Mouse (Mus musculus) liver, embryonic 15.5 days (tissue): ENCODE measurements around the gene Pld1. TPM values are rescaled to one million over a fixed set of nuclear protein-coding genes. Genes with fewer than 3 reads are reported as not detected.
"Not testable (repeated sequence)": the region's sequence is repeated elsewhere in the genome, so short reads cannot be mapped to it uniquely, and the experiment has no call there.

Experiments
- ATAC-seq: fragments of 200-750 bp; cut with Nextera tagmentation; 2 replicates; pipeline ENCODE4 v1.8.0; 2017; ENCODE audit warnings: moderate number of reproducible peaks, mild to moderate bottlenecking, moderate library complexity; ENCODE audit not compliant: insufficient read depth
- H3K27ac ChIP-seq: fragments of 300-500 bp; sonication (generic); replicated peaks from 2 replicates; pipeline ENCODE4 v1.5.1; 2015; ENCODE audit warnings: mild to moderate bottlenecking, inconsistent platforms
- H3K27me3 ChIP-seq: fragments of 300-500 bp; sonication (generic); 2 replicates; pipeline ENCODE4 v1.6.1; 2015; ENCODE audit warnings: mild to moderate bottlenecking, inconsistent platforms
- H3K36me3 ChIP-seq: fragments of 300-500 bp; sonication (generic); replicated peaks from 2 replicates; pipeline ENCODE4 v1.6.1; 2015; ENCODE audit warnings: moderate library complexity, mild to moderate bottlenecking, inconsistent platforms
- H3K4me1 ChIP-seq: fragments of 300-500 bp; sonication (generic); replicated peaks from 2 replicates; pipeline ENCODE4 v1.6.1; 2015; ENCODE audit warnings: inconsistent platforms
- H3K4me2 ChIP-seq: fragments of 300-500 bp; sonication (generic); 2 replicates; pipeline ENCODE4 v1.6.1; 2015; ENCODE audit warnings: moderate library complexity, mild to moderate bottlenecking, inconsistent platforms
- H3K4me3 ChIP-seq: fragments of 300-500 bp; sonication (generic); replicated peaks from 2 replicates; pipeline ENCODE4 v1.5.1; 2015; ENCODE audit warnings: mild to moderate bottlenecking, inconsistent platforms
- H3K9ac ChIP-seq: fragments of 300-500 bp; sonication (generic); 2 replicates; pipeline ENCODE4 v1.6.1; 2015; ENCODE audit warnings: moderate library complexity, mild to moderate bottlenecking, inconsistent platforms
- H3K9me3 ChIP-seq: fragments of 300-500 bp; sonication (generic); replicated peaks from 2 replicates; pipeline ENCODE4 v1.6.1; 2016; ENCODE audit warnings: inconsistent platforms
- WGBS: fragments of 180-500 bp; shearing (Covaris S2); methylation state at CpG from one replicate; pipeline ENCODE4 v1.1.7; 2015; ENCODE audit warnings: mixed read lengths; ENCODE audit not compliant: insufficient replicate concordance; 5-methylcytosine and 5-hydroxymethylcytosine counted together
- polyA plus RNA-seq: library from polyadenylated mRNA; unstranded; fragments of >200 nt; fragmentation: Nextera tagmentation; extraction: Ambion mirVana; gene quantifications from 2 replicates; pipeline ENCODE4 v1.2.1, GENCODE M21; 2015

Pld1 gene
- polyA plus RNA-seq, 1 experiment from 2014 or later, result 4.7 TPM

DNA sequence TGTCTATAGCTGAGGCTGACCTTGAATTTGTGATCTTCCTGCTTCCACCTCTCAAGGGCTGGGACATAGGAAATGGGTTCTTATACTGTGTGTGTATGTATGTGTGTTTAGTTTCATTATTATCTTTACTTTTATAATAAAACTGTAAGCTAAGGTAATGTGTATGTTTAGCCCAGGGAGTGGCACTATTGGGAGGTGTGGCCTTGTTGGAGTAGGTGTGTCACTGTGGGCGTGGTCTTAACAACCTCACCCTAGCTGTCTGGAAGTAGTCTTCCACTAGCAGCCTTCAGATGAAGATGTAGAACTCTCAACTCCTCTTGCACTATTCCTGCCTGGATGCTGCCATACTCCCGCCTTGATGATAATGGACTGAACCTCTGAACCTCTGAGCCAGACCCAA is 6.9 kb downstream of the Pld1 start:
- not testable (repeated sequence) for H3K9ac ChIP-seq, H3K27me3 ChIP-seq, H3K4me2 ChIP-seq, H3K4me1 ChIP-seq, H3K36me3 ChIP-seq, H3K4me3 ChIP-seq, H3K27ac ChIP-seq, H3K9me3 ChIP-seq, ATAC-seq
- 52% methylated on average over 2 of the region's 2 CpGs for WGBS

DNA sequence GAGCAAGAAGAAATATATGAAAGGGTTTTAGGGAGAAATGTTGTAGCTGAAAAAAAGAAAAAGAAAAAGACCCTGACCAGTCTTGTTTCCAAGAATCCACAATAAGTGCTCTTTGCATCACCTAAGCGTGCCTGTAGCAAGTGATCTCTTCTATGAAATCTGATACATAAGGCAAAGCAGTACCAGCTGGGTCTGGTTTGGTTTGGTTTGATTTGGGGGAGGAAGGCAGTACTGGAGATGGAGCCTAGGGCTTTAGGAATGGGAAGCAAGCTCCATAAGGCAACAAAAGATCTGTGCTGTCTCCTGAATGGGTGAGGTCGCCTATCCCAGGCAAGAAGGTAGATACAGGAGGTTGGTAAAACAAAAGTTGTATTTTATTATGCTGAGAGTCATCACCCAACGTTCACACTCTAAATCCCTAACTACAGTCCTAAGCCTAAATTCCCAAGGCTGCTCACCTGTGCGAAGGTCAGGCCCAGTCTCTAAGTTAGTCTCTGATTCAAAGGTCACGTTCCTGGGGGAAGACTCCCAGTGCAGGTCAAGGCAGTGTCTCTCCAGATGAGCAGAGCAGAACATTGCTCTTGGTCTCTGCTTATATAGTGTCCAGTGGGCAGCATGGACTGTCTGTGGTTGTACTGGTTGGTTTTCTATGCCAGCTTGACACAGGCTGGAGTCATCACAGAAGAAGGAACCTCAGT is 10.8 kb downstream of the Pld1 start:
- Histone ChIP-seq H3K27ac (no peak overlapping the region), H3K4me1 (no peaks in the 10 kb centered on the region), H3K36me3 (no peaks in the 10 kb centered on the region), H3K4me2 (no peak overlapping the region), H3K27me3 (no peaks in the 10 kb centered on the region), H3K9ac (no peak overlapping the region), H3K9me3 (no peaks in the 10 kb centered on the region), H3K4me3 (no peak overlapping the region)
- WGBS, result 58% methylated on average over 5 of the region's 5 CpGs
- ATAC-seq, result no peak

DNA sequence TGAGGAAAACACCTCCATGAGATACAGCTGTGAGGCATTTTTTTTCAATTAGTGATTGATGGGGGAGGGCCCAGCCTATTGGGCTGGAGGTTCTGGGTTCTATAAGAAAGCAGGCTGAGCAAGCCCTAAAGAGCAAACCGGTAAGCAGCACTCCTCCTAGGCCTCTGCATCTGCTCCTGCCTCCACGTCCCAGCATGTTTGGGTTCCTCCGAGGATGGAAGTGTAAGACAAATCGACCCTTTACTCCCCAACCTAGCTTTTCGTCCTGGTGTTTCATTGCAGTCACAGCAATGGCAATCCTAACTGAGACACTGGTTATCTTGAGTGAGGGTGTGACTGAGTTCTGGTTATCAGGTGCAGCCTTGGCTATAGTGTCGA is 11.4 kb downstream of the Pld1 start:
- no peaks in the 10 kb centered on the region for H3K36me3 ChIP-seq
- ATAC-seq, result no peak

DNA sequence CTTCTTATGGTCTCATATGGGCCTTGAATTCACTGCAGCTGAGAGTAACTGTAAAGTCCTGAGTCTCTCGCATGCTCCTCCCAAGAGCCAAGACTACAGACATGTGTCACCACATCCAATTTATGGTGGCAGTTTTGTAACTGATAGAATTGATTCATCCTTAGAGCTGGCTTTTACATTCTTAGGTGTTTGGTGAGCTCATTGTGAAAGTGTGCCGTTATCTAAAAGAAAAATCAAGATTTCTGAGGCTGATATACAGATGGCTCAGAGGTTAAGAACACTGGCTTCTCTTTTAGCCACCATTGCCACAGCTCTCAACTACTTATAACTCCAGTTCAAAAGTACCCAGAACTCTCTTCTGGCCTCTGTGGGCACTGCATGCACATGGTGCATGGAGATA is 12.2 kb downstream of the Pld1 start:
- ATAC-seq, result no peak
- no peaks in the 10 kb centered on the region for H3K4me1 ChIP-seq
- no peaks in the 10 kb centered on the region for H3K27me3 ChIP-seq
- no peak overlapping the region for H3K27ac ChIP-seq
- H3K9me3 ChIP-seq, result no peaks in the 10 kb centered on the region
- H3K4me3 ChIP-seq, result no peak overlapping the region
- no peak overlapping the region for H3K4me2 ChIP-seq
- H3K36me3 ChIP-seq, result no peaks in the 10 kb centered on the region
- 64% methylated on average over 2 of the region's 2 CpGs for WGBS
- no peak overlapping the region for H3K9ac ChIP-seq

More for the DNA sequence above, 11.4 kb downstream of the Pld1 start:
- Histone ChIP-seq H3K4me2 (no peak overlapping the region), H3K27me3 (no peaks in the 10 kb centered on the region), H3K4me3 (no peak overlapping the region), H3K9me3 (no peaks in the 10 kb centered on the region), H3K4me1 (no peaks in the 10 kb centered on the region), H3K27ac (no peak overlapping the region), H3K9ac (no peak overlapping the region)
- 47% methylated on average over 6 of the region's 6 CpGs for WGBS

DNA sequence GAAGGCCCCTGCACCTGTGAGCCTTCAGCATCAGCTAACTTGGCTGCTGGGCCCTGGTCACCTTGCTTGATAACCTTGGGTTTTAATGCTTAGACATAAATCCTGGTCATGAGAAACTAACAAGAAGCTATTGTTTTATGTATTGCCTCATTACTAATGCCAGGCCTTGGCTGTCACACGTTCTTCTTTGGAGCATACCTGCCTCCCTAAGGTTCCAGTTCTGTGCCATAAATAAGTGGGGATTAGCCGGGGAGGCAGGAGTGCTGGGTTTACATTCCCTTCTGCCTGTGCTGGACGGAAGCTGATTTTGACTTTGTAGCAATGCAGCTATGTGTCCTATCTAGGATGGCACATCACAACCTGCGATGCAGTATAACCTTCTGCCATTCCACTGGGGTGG is 13.2 kb downstream of the Pld1 start:
- Histone ChIP-seq H3K4me3 (no peak overlapping the region), H3K9me3 (no peaks in the 10 kb centered on the region), H3K27ac (no peak overlapping the region), H3K4me2 (no peak overlapping the region), H3K36me3 (no peaks in the 10 kb centered on the region), H3K27me3 (no peaks in the 10 kb centered on the region), H3K4me1 (no peaks in the 10 kb centered on the region), H3K9ac (no peak overlapping the region)
- no peak for ATAC-seq
- WGBS, result 66% methylated on average over 4 of the region's 4 CpGs

DNA sequence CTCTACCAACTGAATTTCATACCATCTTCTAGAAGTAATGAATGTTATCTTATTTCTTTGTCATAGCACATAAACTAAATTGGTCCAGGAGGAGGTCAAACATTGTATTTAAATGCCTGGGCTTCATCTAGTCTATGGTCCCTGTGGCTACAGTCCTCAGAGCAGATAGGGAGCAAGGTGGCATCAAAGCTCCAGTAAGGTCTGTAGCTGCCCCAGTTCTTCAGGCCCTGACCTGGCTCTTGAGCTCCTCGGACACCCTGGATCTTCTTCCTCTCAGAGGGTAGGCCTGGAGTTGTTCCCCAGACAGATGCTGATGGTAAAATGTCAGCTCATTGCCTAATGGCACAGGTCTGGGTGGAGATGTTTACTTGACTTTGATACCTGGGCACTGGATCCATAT is 17.5 kb downstream of the Pld1 start:
- Histone ChIP-seq H3K36me3 (no peaks in the 10 kb centered on the region), H3K27me3 (no peaks in the 10 kb centered on the region), H3K4me3 (no peak overlapping the region), H3K4me1 (no peaks in the 10 kb centered on the region), H3K27ac (no peak overlapping the region), H3K9ac (no peak overlapping the region), H3K4me2 (no peak overlapping the region), H3K9me3 (no peaks in the 10 kb centered on the region)
- 46% methylated on average over 1 of the region's 1 CpGs for WGBS
- ATAC-seq, result no peak

DNA sequence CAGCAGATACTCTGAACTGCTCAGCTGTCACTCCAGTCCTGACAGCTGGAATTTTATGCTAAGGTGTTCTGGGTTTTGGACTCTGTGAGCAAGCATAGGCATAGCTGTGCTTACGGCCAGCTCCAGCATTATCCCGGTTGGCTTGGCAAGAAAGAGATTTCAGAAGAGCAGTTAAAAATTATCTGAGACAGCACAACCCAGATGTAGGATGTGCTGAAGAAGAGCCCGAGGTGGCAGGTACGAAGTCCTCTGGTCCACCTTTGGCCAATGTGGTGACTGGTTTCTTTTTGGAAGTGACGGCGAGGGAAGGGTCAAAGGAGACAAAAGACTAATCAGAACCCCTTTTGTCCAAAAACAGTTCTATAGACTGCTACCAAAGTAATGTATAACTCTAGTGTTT is 20.7 kb downstream of the Pld1 start:
- H3K4me3 ChIP-seq, result no peak overlapping the region
- H3K27ac ChIP-seq, result no peak overlapping the region
- WGBS, result 67% methylated on average over 6 of the region's 6 CpGs
- ATAC-seq, result no peak
- no peaks in the 10 kb centered on the region for H3K4me1 ChIP-seq
- H3K9ac ChIP-seq, result no peak overlapping the region
- H3K4me2 ChIP-seq, result no peak overlapping the region
- H3K36me3 ChIP-seq, result no peaks in the 10 kb centered on the region
- no peaks in the 10 kb centered on the region for H3K9me3 ChIP-seq
- no peaks in the 10 kb centered on the region for H3K27me3 ChIP-seq

DNA sequence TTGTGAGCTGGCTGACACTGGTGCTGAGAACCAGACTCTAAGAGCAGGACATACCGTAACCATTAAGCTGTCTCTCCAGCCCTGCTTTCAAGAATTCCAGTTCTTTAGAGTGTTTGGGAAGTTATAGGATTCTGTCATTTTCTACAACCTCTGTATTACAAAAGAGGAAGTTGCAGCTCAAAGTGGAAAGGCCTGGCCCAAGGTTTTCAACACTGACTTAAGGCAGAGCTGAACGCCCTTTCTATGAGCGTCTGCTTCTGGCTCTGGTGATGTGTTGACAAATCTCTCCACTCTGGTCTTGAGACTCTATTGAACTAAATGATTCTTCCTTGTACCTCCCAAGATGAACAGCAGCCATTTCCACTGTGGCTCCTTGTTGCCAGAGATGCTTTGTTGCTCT is 22.7 kb downstream of the Pld1 start:
- no peak for ATAC-seq
- Histone ChIP-seq H3K4me3 (no peak overlapping the region), H3K9ac (no peak overlapping the region), H3K36me3 (no peaks in the 10 kb centered on the region), H3K4me1 (no peaks in the 10 kb centered on the region), H3K27me3 (no peaks in the 10 kb centered on the region), H3K4me2 (no peak overlapping the region), H3K27ac (no peak overlapping the region), H3K9me3 (no peaks in the 10 kb centered on the region)
- 67% methylated on average over 3 of the region's 3 CpGs for WGBS

DNA sequence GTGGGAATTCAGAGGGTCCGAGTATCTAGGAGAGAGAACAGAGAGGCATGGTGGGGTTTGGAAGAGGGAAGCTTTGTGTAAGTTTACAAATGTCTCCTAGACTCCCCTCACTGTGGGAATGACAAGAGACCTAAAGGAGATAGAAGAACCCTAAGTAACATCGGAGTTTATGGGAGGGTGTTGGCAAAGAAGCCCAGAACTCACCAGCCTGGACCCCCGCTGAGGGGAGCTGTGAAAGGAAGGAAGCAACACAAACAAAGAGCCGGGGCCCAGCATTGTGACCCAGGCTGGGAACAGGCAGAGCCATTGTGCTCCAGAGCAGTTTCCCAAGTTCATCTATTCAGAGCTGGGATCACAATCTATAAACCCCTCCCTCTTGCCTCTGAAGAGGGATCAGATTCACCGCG is 25.3 kb downstream of the Pld1 start:
- no peak for ATAC-seq
- 38% methylated on average over 6 of the region's 6 CpGs for WGBS
- no peak overlapping the region for H3K27ac ChIP-seq
- no peak overlapping the region for H3K4me2 ChIP-seq
- no peaks in the 10 kb centered on the region for H3K27me3 ChIP-seq
- H3K9ac ChIP-seq, result no peak overlapping the region
- no peak overlapping the region for H3K4me3 ChIP-seq
- no peaks in the 10 kb centered on the region for H3K9me3 ChIP-seq
- H3K36me3 ChIP-seq, result no peaks in the 10 kb centered on the region
- no peaks in the 10 kb centered on the region for H3K4me1 ChIP-seq

DNA sequence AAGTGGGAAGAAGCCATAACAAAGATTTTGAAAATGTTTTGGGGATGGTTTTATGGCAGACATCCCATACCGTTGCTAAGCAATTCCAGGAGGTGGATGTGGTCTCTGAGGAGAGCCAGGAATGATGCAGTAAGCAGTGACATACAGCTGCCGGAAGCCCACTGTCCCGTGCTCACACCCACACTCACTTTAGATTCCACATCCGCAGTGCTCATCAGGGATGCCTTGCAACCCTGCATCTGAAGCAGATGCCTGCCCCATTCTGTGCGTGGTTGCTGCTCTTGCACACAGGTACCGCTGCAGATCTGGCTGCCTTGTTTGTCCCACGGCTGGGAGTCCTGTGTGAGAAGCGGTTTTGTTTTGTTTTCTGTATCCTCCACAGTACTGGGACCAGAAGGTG is 30.2 kb downstream of the Pld1 start:
- H3K27ac ChIP-seq, result no peak overlapping the region
- H3K9ac ChIP-seq, result no peak overlapping the region
- no peaks in the 10 kb centered on the region for H3K36me3 ChIP-seq
- 75% methylated on average over 8 of the region's 8 CpGs for WGBS
- no peak overlapping the region for H3K4me2 ChIP-seq
- H3K9me3 ChIP-seq, result no peaks in the 10 kb centered on the region
- H3K4me3 ChIP-seq, result no peak overlapping the region
- no peaks in the 10 kb centered on the region for H3K4me1 ChIP-seq
- H3K27me3 ChIP-seq, result no peaks in the 10 kb centered on the region
- no peak for ATAC-seq

DNA sequence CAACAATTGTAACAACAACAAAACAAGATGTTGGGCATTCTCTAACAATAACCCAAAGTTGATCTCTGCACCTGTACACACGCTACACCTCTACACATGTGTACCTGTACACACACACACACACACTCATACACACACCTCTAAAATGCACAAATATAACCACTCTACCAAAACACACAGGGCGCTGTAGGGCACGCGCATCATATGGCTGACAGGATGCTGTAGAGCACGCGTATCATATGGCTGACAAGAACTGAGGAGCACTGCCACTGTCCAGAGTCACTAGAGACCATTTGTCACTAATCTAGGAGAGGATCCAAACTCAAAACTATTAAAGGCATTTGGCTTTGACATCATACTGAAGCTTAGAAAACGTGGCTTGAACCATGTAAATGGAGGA is 35.4 kb downstream of the Pld1 start:
- H3K4me1 ChIP-seq, result no peaks in the 10 kb centered on the region
- H3K4me3 ChIP-seq, result no peak overlapping the region
- H3K36me3 ChIP-seq, result no peaks in the 10 kb centered on the region
- no peak overlapping the region for H3K4me2 ChIP-seq
- no peak overlapping the region for H3K9ac ChIP-seq
- ATAC-seq, result no peak
- H3K9me3 ChIP-seq, result no peaks in the 10 kb centered on the region
- 79% methylated on average over 7 of the region's 7 CpGs for WGBS
- H3K27me3 ChIP-seq, result no peaks in the 10 kb centered on the region
- no peak overlapping the region for H3K27ac ChIP-seq

DNA sequence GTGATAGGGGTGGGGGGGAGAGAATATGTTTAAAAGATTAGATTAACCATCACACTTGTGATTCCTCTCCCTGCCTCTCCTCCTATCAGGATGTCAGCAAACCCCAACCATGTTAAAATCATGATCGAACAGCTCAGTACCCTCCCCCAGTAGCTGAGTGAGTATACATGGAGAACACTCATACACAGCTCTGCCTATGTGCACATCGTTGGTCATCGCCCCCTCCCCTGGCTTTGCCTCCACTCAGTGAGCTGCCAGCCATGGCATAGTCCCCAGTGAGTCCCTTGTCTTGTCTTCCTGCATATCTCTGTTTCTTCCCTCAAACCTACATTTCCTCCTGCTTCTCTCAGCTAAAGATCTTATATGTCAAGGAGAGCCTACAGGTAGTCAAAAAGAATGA is 36.5 kb downstream of the Pld1 start:
- H3K9ac ChIP-seq, result no peak overlapping the region
- H3K36me3 ChIP-seq, result no peaks in the 10 kb centered on the region
- H3K4me1 ChIP-seq, result no peaks in the 10 kb centered on the region
- no peak overlapping the region for H3K27ac ChIP-seq
- 64% methylated on average over 3 of the region's 3 CpGs for WGBS
- H3K9me3 ChIP-seq, result no peaks in the 10 kb centered on the region
- no peaks in the 10 kb centered on the region for H3K27me3 ChIP-seq
- no peak overlapping the region for H3K4me3 ChIP-seq
- no peak overlapping the region for H3K4me2 ChIP-seq
- ATAC-seq, result no peak
